Mouse (Mus musculus): ENCODE data around the gene Col6a5. TPM values are rescaled to one million over a fixed set of nuclear protein-coding genes. Genes with fewer than 3 reads are reported as not detected.

The Col6a5 gene
- polyA plus RNA-seq, 1 experiment from 2014 or later, result not detected

Other genes starting within 250 kb of the Col6a5 start
- 0.16 and 0.21 TPM in 2 replicates for gene Col6a6, start 132.5 kb downstream of the Col6a5 start, polyA plus RNA-seq (2014; fragmentation: Nextera tagmentation; extraction: Ambion mirVana)
- not detected in 2 replicates for gene Col6a4, start 136.1 kb upstream of the Col6a5 start, polyA plus RNA-seq (2014; fragmentation: Nextera tagmentation; extraction: Ambion mirVana)
- 12.4 and 15.7 TPM in 2 replicates for gene Glyctk, start 197.5 kb upstream of the Col6a5 start, polyA plus RNA-seq (2014; fragmentation: Nextera tagmentation; extraction: Ambion mirVana)
- gene Wdr82, start 210.3 kb upstream of the Col6a5 start, polyA plus RNA-seq (2014; fragmentation: Nextera tagmentation; extraction: Ambion mirVana), result 18.8 TPM in 2 replicates
- 25.3 and 26.9 TPM in 2 replicates for gene Ppm1m, start 239.1 kb upstream of the Col6a5 start, polyA plus RNA-seq (2014; fragmentation: Nextera tagmentation; extraction: Ambion mirVana)
- 58.4 and 61.1 TPM in 2 replicates for gene Twf2, start 242.5 kb upstream of the Col6a5 start, polyA plus RNA-seq (2014; fragmentation: Nextera tagmentation; extraction: Ambion mirVana)